Mouse (Mus musculus) common myeloid progenitor, adult 5-6 weeks (primary cell): Measurements from ENCODE around the gene Tspan14. TPM values are rescaled to one million over a fixed set of nuclear protein-coding genes. Genes with fewer than 3 reads are reported as not detected.

Source experiments
- ATAC-seq: replicated peaks from 2 replicates; pipeline ENCODE4 v1.8.0; 2016; ENCODE audit warnings: low read depth, mild to moderate bottlenecking, moderate TSS enrichment, inconsistent platforms; ENCODE audit not compliant: poor library complexity, severe bottlenecking
- total RNA-seq: library from RNA; stranded (forward); fragments of 200-1000, 187-1606 nt; gene quantifications from 2 replicates; pipeline ENCODE4 v1.2.3, GENCODE M21; 2017

The Tspan14 gene
- total RNA-seq, 1 experiment from 2014 or later, result 46.6 TPM

DNA sequence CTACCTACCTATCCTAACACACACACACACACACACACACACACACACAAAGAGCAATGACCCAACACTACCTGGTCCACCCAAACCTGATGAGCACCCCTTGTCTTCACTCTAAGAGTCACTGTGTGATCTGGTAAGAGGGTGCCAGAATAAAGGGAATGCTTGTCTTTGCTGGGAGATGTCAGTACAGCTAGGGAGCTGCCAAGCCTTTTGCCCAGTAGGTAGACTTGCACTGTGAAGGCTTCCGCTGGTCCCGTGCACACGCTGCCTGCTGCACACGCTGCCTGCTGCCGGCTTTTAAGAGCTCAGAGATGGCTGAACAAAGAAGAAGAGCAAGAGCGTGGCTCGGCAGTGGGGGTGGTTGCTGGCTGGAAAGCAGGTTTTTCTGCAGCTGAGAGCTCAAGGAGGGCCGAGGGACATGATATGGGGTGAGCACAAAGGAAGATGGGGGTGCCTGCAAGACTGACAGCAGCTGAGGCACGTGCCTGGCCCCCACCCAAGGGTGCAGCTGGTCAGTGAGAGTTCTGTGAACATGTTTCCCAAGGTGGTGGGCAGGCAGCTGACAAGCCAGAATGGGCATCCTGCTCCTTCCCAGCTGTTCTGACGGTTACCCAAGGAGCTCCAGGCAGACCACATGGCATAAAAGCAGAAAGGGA is 10.9 kb downstream of the Tspan14 start:
- ATAC-seq, result peak; percentile 3; the same call in 1 of the 2 replicates

- peak; percentile 22 for ATAC-seq
These were observed 11.5 kb downstream of the Tspan14 start for GRCm38 (mm10) chr14:40955146-40955545.

DNA sequence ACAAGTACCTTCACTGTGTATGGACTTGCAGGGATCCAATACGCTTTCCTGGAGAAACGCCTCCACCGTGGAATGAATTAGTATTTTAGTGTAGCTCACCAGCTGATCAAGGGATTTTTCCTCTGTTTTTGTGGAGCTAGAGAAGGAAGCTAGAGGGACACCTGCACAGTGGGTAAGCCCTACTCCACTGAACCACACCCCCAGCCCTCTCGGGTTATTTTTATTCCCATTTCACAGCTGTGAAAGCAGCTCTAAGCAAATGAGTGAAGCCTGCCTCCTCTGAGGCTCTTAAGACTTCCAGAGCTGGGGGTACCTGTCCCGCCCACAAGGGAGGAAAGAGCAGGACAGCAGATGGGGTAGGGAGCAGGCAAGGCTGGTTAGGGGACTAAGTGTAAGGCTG is 13.2 kb downstream of the Tspan14 start:
- no peak for ATAC-seq

DNA sequence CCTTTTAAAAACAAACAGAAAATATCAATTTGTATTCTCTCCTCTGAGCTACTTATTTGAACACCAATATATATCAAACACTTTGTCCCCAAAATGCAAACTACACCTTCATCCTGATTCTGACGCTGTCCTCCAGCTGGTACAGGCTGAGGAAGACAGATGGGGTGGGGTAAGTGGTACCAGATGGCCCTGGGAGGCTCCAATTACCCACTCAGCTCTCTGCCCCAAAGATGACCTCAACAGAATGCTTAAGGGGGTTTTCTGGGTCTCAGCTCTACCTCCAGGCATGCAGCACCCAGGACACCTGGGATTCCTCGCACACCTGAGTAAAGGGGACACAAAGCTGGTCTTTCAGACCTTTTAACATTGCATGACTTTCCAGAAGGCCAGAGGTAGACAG is 13.9 kb downstream of the Tspan14 start:
- ATAC-seq, result no peak

DNA sequence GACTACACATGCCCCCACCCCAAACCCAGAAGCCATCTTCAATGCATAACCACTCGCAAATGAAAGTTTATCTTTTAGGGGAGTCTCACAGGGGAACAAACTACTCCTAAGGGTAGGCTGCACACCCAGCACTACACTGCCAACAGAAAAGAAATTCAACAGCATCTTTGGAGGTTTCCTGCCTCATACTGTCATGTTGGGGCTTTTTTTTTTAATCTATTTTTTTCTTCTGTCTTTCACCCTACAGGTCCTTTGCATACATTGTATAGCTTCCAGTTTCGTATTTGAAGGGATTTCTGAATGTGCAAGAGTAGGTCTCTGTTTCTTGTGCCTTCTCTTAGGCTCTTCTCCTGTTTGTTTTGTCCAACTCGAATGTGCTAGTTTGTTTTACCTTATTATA is 14.3 kb downstream of the Tspan14 start:
- ATAC-seq, result no peak

DNA sequence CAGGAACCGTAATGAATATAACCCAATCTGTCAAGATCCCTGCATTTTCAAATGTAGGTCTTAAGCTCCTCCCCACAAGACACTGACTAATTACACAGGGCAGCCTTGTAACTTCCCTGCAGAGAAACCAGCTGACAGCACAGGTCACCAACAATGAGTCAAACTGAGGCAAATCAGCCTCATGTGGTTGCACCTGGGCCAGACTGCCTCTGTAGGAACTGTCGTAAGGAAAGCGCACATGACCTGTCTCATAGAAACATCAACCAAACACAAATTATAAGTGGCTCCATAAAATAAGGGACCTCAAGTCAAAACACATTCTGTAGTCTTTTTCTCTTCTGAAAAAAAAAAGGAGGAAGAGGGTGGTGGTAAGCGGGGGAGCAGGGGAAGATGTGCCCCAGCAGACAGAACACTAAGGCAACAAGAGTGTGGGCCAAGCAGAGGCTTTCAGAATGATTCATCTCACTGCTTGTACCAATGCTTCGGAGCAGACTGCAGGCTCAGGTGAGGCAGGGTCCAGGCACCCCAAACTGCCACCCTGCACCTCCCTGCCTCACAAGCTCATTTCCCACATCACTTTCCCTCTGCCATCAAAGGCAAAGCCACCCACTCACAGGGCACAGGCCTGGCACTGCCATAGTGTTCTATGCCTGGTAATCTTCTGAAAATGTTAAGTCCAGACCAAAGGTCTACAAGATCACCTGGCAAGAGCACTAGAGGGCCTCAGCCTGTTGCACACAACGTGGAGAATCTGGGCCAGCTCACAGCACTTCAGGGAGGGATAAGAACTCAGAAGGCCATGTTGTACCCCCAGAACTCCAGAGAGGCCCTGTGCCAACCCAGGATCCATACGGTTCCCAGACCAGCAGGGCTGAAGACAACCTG is 16.6 kb downstream of the Tspan14 start:
- no peak; the same call in 1 of the 2 replicates for ATAC-seq

- ATAC-seq, result no peak
These were observed 17.6 kb downstream of the Tspan14 start for GRCm38 (mm10) chr14:40949047-40949446.

GRCm38 (mm10) chr14:40948522-40948921 is 18.1 kb downstream of the Tspan14 start:
- no peak for ATAC-seq

- ATAC-seq, result peak; percentile 81
These were observed 18.9 kb downstream of the Tspan14 start for GRCm38 (mm10) chr14:40947431-40948394.

DNA sequence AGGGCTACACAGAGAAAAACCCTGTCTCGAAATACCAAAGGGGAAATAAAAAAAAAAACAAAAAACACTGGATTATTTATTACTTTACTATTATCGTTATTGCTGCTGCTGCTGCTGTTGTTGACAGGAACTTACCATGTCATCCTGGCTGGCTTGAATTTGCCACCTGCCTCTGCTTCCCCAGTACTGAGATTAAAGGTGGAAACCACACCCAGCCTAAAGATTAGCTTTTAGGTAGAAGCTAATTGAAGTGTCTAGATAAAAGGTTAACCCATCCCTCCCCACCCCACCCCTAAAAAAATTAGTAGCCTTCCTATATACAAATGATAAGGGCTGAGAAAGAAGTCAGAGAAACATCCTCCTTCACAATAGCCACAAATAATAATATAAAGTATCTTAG is 22.8 kb downstream of the Tspan14 start:
- ATAC-seq, result no peak

GRCm38 (mm10) chr14:40942429-40942828 is 24.2 kb downstream of the Tspan14 start:
- ATAC-seq, result no peak

DNA sequence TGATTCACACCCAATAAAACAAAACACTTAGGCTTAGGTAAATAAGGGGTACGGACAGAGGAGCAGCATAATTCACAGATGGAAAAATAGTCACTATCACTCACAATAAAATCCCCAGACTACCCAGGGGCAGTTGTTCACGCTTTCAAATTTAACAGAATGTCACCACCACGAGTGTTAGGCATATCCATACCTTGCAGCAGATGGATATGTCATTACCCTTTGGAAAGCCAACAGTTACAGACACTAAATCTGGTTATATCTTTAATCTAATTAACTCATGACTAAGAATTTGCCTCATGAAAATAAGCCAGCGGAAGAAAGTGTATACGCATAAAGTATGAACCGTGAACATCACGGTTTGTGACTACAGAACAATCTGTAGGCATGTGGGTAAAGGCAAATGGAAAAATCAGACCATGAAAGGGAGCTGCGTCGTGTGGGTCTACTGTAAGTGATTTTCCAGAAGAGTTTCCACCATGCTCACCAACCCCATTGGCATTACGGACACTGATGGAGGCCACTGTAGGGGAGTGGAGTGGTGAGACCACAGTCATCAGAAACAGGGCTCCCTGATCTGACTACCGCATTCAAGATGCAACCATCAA is 28.1 kb downstream of the Tspan14 start:
- ATAC-seq, result no peak

DNA sequence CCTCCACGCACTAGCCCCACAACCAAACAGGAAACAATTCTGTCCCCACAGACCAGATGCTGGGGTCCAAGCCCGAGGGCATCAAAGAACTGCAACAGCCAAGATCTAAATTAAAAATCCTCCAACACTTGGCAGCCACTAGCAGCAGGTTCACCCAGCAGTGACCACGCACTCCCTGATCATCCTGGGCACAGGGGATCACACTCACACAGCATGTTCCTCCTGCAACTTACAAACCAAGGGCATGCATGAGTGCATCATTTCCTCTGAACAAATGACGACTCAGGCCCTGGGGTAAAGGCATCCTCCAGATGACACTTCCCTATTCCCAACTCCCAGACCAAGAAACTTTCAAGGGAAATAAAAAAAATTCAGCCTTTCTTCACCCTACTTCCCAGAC is 29.6 kb downstream of the Tspan14 start:
- ATAC-seq, result peak; percentile 68

DNA sequence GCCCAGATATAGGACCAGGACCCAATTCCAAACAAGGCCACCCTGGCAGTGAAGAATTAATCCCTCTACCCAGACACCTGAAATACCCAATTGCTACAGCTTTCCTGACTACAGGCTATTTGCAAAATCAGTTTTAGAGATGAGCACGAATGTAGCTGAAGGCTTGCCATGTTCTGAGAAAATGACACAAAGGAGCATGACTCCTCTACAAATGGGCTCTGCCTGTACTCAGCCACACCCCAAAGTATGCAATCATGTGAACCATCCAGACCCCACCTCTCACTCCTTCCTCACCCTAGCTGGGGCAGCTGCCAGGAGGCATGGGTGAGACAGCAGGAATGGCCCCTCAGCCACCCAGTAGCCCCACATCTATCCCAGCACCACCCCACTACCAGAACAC is 31.1 kb downstream of the Tspan14 start:
- ATAC-seq, result no peak

DNA sequence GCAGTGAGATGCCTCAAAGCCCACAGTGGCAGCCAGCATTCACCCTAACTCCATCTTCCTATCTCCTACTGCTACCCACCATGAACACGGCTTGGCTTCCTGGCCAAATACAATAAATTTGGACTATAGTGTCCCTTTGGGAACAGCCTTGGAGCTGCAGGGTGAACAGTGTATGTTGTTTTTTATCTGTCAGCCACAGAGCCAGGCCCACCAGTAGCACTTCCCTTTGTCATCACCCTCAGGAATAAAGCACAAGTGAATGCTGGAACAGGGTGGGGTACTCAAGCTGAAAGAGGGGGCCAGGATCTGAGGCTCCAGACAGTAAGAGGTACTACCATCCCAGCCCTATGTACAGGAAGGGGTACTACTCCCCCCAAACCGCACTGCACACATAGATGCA is 31.6 kb downstream of the Tspan14 start:
- ATAC-seq, result peak; percentile 27

GRCm38 (mm10) chr14:40933328-40933727 is 33.3 kb downstream of the Tspan14 start:
- peak; percentile 41 for ATAC-seq

DNA sequence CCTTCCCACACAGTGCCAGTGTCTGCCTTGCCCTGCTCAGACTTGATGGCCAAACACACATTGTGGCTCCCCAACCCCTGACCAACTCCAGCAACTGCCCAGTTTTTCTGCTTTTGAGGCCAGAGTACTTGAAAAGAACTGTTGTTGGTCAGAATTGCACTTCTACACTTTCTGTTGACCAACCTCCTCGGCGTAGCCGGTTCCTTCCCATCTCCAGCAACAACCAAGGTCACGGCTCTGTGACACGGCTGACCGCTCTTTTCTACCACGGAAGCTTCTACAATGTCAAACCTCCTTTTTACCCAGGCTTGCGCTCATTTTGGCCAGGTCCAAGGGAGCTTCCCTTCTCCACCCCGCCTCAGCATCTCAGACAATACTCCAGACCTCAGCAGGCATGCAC is 34.4 kb downstream of the Tspan14 start:
- ATAC-seq, result no peak

DNA sequence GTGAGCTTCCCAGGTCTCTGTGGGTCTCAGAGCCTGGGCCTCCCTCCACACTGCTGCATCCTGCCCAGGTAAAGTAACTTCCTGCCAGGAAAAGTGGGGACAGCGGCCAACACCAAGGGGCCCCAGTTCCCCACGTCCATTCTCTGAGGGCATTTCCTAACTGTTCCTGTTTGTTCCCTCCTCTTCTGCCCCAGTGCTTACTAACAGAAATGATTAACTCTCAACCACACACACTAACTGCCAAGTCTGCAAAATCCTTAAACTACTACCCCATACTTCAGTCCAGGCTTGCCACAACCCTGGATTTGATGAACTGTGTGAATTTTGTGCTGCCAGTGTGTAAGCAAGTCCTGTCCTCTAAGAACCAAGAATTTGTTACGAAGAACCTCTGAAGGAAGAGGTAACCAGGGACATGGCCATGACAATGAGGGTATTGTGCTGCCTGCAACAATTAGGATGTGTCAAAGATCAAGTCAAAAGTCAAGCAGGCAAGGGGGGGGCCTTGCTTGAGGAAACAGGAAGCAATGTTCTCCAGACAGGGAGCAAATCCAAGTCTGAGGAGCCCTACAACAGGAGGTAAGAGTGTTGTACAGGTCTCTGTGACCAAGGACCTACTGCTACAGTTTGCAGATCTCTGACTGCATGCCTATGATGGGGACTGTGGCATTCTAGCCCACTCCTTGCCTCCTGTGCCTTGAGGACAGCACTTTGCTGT is 35.3 kb downstream of the Tspan14 start:
- no peak for ATAC-seq

GRCm38 (mm10) chr14:40929943-40930342 is 36.7 kb downstream of the Tspan14 start:
- no peak for ATAC-seq
